Mouse (Mus musculus) limb, embryonic 10.5 days (tissue): ENCODE measurements around the gene Spred1. TPM values are rescaled to one million over a fixed set of nuclear protein-coding genes. Genes with fewer than 3 reads are reported as not detected.

Experiments used
- DNase-seq: peaks from one replicate; pipeline ENCODE4 v3.0.0-alpha.2; 2017; ENCODE audit warnings: low spot score
- H3K27ac ChIP-seq: fragments of 300-500 bp; sonication (generic); 2 replicates; pipeline ENCODE4 v1.5.1; 2016; ENCODE audit warnings: mild to moderate bottlenecking
- H3K27me3 ChIP-seq: fragments of 300-500 bp; sonication (generic); 2 replicates; pipeline ENCODE4 v1.6.1; 2016; ENCODE audit warnings: low read depth, mild to moderate bottlenecking; ENCODE audit not compliant: poor library complexity, severe bottlenecking
- H3K36me3 ChIP-seq: fragments of 300-500 bp; sonication (generic); 2 replicates; pipeline ENCODE4 v1.6.1; 2016; ENCODE audit warnings: mild to moderate bottlenecking, moderate library complexity
- H3K4me1 ChIP-seq: fragments of 300-500 bp; sonication (generic); 2 replicates; pipeline ENCODE4 v1.6.1; 2016
- H3K4me3 ChIP-seq: fragments of 300-500 bp; sonication (generic); 2 replicates; pipeline ENCODE4 v1.5.1; 2016; ENCODE audit warnings: mild to moderate bottlenecking, moderate library complexity
- H3K9me3 ChIP-seq: fragments of 300-500 bp; sonication (generic); replicated peaks from 2 replicates; pipeline ENCODE4 v1.6.1; 2016; ENCODE audit warnings: mild to moderate bottlenecking
- WGBS: fragments of 180-500 bp; shearing (Covaris S2); methylation state at CpG from one replicate; pipeline ENCODE4 v1.1.7; 2016; 5-methylcytosine and 5-hydroxymethylcytosine counted together
- microRNA counts: library from miRNA; unstranded; fragments of <30 nt; microRNA quantifications from one replicate; lab custom pipeline; 2017
- microRNA-seq: library from miRNA; unstranded; fragments of <30 nt; microRNA quantifications from one replicate; pipeline ENCODE4, GENCODE M21; 2017
- polyA plus RNA-seq: library from polyadenylated mRNA; unstranded; fragments of >200 nt; fragmentation: Nextera tagmentation; extraction: Ambion mirVana; gene quantifications from 2 replicates; pipeline ENCODE4 v1.2.1, GENCODE M21; 2016

Gene Spred1
- polyA plus RNA-seq, 1 experiment from 2014 or later = 17.1 TPM

DNA sequence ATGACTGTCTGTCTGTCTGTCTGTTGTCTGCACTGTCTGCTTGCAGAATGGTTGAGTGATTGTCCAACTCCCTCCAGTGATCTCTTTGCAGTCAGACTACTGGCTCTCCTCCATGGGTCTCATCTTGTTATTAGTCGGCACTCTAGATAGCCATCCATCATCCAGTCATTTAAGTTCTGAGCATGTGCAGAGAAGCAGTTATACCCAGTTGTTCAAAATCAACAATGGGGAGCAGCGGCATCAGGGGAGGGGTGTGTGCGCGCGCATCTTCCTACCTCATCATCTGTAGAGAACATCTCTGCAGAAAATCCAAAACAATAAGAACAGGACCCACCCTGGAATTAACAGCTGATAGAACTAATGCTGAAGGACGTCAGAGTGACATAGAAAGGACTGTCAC is 83.9 kb downstream of the Spred1 start:
- H3K27ac ChIP-seq = no peak overlapping the region
- no peaks in the 10 kb centered on the region for H3K27me3 ChIP-seq
- H3K4me1 ChIP-seq = peaks cover 7% of the 10 kb centered on the region
- H3K9me3 ChIP-seq = no peaks in the 10 kb centered on the region
- H3K4me3 ChIP-seq = no peak overlapping the region
- WGBS = 85% methylated on average over 6 of the region's 6 CpGs
- DNase-seq = no peak
- no peaks in the 10 kb centered on the region for H3K36me3 ChIP-seq

DNA sequence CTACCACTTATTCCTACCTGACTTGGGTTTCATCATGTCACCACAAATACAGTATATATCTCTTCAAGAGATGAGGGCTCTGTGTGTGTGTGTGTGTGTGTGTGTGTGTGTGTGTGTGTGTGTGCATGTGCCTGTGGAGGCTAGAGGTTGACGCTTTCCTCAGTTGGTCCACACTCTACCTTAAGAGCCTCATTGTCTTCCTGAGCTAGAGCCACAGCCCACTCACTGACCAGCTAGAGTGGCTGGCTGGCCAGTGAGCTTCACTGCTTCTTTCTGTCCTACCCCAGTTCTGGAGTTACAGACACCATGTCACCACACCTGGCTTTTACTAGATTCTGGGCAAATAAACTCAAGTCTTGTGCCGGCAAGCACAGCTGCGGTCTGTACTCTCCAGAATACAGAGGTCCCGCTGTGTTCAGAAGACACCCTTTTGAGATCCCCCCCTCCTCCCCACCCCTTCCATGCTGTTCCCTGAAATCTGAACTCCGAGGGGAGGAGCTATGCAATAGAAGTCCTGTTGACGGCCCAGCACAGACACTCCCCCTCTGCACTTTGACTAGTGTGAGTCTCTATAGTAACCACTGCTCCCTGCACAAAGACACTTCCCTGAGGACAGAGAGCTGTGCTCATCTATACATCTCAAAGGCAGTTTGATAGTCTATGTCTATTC is 89.4 kb downstream of the Spred1 start:
- H3K36me3 ChIP-seq = no peaks in the 10 kb centered on the region
- H3K27me3 ChIP-seq = no peaks in the 10 kb centered on the region
- H3K4me1 ChIP-seq = peaks cover 13% of the 10 kb centered on the region
- H3K9me3 ChIP-seq = no peaks in the 10 kb centered on the region
- H3K4me3 ChIP-seq = peak overlapping the region; percentile 11; the same call in 1 of the 2 replicates
- peak; percentile 55 for DNase-seq
- WGBS = 6% methylated on average over 6 of the region's 6 CpGs
- H3K27ac ChIP-seq = 0 out of 2 replicates have a peak overlapping the region, but pooled peaks have one; percentile 42

DNA sequence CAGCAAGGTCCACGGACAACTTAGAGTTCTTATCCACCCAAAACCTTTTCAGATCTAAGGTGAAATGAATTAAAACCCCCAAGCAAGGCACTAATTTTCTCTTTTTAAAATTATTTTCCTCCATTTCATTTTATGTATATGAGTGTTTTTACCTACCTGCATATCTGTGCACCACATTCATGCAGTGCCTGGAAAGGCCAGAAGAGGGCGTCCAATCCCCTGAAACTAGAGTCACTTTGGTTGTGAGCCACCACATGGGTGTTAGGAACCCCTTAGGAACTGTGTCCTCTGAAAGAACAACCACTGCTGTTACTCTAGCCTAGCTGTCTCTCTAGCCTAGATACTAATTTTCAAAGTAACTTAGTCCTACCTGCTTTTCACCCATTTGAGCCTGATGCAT is 95.0 kb downstream of the Spred1 start:
- Histone ChIP-seq H3K4me3 (no peak overlapping the region), H3K9me3 (no peaks in the 10 kb centered on the region), H3K4me1 (peaks cover 11% of the 10 kb centered on the region), H3K27me3 (no peaks in the 10 kb centered on the region), H3K36me3 (no peaks in the 10 kb centered on the region), H3K27ac (no peak overlapping the region)
- WGBS = 60% methylated on average over 2 of the region's 2 CpGs
- DNase-seq = no peak

DNA sequence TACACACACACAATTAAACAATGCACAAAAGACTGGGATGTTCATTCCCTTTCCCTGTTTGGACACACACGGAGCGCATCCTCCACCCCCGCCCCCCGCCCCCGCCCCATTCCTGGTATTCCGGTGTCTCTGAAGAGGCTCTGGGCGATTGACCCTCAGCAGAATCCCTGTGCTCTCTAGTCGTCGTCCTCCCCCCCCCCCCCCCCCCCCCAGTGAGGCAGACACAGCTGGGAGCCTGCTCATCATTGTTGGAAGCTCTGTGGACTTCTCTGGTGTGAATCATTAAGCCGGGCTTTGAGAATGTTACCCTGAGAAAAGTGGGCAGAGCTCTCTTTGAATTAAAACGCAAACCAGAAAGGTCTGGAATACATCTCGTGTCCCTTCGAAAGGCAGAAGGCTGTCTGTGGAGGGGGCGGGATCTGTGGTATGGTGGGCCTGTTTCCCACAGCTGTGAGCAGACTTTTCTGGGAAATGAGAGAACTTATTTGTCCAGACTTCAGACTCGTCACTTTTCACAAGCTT is 96.6 kb downstream of the Spred1 start:
- peak overlapping the region; percentile 11; the same call in 1 of the 2 replicates for H3K4me3 ChIP-seq
- no peak for DNase-seq
- no peak overlapping the region for H3K27ac ChIP-seq
- peaks cover 8% of the 10 kb centered on the region for H3K4me1 ChIP-seq
- H3K27me3 ChIP-seq = no peaks in the 10 kb centered on the region
- no peaks in the 10 kb centered on the region for H3K36me3 ChIP-seq
- no peaks in the 10 kb centered on the region for H3K9me3 ChIP-seq
- WGBS = 13% methylated on average over 15 of the region's 15 CpGs

DNA sequence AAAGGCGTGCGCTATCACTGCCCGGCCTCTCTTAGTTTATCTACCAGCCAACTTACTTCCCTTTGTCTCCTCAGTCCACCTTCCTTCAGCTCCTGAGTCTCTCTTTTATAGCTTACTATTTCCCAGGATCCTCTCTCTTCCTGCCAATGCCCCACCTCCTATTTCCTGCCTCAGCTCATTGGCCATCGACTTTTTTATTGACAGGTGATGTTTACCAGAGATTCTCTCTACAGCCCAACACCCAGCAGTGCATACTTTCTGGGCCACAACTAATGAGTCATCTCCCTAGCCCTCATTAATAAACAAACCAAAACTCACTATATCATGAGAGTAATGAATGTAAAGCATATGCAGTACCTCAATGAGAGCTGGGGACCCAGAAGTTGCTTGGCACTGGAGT is 98.4 kb downstream of the Spred1 start:
- Histone ChIP-seq H3K4me3 (no peak overlapping the region), H3K9me3 (no peaks in the 10 kb centered on the region), H3K4me1 (peaks cover 8% of the 10 kb centered on the region), H3K36me3 (no peaks in the 10 kb centered on the region), H3K27me3 (no peaks in the 10 kb centered on the region), H3K27ac (no peak overlapping the region)
- 93% methylated on average over 4 of the region's 4 CpGs for WGBS
- no peak for DNase-seq

DNA sequence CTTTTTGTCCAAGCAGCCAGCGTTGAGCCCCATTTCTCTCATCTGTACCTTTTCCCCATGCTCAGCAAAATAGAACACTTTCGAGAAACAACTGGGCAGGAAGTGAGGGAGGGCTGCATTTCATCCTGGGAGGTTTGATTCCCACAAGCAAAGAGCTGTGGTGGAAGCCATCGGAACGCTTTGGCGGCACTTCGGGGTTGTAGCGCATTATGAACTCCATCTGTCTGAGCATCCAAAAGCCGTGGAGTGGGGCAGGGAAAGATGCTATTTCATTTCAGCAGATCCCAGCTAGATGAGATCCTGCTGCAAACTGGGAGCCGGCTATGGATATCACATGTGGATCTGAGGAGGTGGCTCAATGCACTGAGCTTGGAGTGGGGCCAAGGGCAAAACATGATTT is 101.5 kb downstream of the Spred1 start:
- H3K4me1 ChIP-seq = peaks cover 6% of the 10 kb centered on the region
- DNase-seq = no peak
- no peaks in the 10 kb centered on the region for H3K36me3 ChIP-seq
- H3K27ac ChIP-seq = no peak overlapping the region
- WGBS = 89% methylated on average over 9 of the region's 9 CpGs
- H3K27me3 ChIP-seq = no peaks in the 10 kb centered on the region
- H3K9me3 ChIP-seq = no peaks in the 10 kb centered on the region
- no peak overlapping the region for H3K4me3 ChIP-seq

DNA sequence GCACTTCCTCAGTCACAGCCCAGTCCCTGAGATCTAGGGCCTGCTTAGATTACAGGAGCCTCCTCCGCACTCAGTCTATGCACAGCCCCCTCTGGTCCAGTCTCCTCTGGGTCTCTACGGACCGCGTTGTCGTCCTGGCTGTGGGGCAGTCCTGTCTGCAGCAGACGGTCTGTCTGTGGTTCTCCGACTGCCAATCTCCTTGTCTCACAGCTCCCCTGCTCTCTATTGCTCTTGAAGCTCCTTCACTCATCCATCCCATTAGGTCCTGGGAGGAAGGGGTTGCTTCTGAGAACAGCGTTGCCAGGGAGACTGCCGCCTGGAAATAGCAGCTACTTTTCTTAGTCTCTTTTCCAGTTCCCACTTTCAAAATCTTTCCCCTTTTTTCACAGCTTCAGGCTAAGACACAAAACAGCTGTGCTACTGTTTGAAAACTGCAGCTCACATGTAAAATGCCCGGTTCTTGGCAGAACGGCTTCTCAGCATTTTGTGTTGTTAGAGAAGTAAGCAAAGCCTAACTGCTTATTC is 107.5 kb downstream of the Spred1 start:
- 76% methylated on average over 11 of the region's 11 CpGs for WGBS

DNA sequence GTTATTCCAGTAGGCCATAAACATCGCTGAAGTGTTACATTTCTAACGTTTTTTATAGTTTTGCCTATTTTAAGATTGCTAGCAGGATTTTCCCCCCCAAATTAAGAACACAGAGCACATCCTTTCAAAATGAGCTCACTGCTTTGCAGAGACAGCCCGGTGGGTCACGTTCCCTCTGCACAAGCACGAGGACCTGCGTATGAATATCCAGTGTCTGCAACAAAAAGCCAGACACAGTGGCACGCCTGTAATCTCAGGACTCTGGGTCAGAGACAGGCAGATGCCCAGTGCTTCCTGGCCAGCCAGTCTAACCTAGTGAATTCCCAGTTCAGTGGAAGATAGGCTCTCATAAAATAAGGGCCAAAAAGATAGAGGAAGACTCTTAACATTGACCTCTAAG is 109.1 kb downstream of the Spred1 start:
- Histone ChIP-seq H3K9me3 (no peaks in the 10 kb centered on the region), H3K27me3 (no peaks in the 10 kb centered on the region), H3K4me1 (no peaks in the 10 kb centered on the region; the same call in 1 of the 2 replicates), H3K36me3 (no peaks in the 10 kb centered on the region), H3K27ac (no peak overlapping the region), H3K4me3 (no peak overlapping the region)
- 92% methylated on average over 7 of the region's 7 CpGs for WGBS
- no peak for DNase-seq

More for the DNA sequence above, 107.5 kb downstream of the Spred1 start:
- no peak for DNase-seq
- H3K4me1 ChIP-seq = no peaks in the 10 kb centered on the region; the same call in 1 of the 2 replicates
- no peak overlapping the region for H3K27ac ChIP-seq
- H3K4me3 ChIP-seq = no peak overlapping the region
- no peaks in the 10 kb centered on the region for H3K9me3 ChIP-seq
- no peaks in the 10 kb centered on the region for H3K36me3 ChIP-seq
- no peaks in the 10 kb centered on the region for H3K27me3 ChIP-seq

DNA sequence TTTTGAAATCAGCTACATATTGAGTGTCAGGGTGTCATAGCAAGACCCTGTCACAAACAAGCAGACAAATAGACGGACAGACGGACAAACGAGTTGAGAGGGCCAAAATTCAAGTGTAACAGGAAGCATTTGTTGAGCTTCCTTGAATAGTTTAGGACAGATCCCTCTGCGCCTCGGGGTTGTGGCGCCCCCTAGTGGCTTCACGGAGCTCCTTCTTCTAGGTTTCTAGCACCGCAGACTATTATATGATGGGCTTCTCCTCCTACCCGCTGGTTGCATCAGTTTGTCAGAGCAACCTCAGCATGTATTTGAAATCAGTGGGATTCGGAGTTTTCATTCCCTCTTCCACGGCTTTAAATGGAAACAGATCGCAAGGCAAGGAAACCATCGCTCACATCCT is 110.1 kb downstream of the Spred1 start:
- peak; percentile 93 for DNase-seq
- H3K9me3 ChIP-seq = no peaks in the 10 kb centered on the region
- no peaks in the 10 kb centered on the region for H3K27me3 ChIP-seq
- H3K36me3 ChIP-seq = no peaks in the 10 kb centered on the region
- WGBS = 8% methylated on average over 13 of the region's 13 CpGs
- no peak overlapping the region for H3K27ac ChIP-seq
- no peak overlapping the region for H3K4me3 ChIP-seq
- no peaks in the 10 kb centered on the region; the same call in 1 of the 2 replicates for H3K4me1 ChIP-seq

MicroRNAs encoded within 50 kb of the gene (microRNA counts, 519-probe panel; counts per million panel counts)
- microRNA mmu-miR-674 (lab: Ali Mortazavi, UCI) = 4,850 counts per million, percentile 85 among the panel's probes with 10 or more counts

Small RNAs within 50 kb of the gene (microRNA-seq; reads per million reads assigned to microRNA genes)
- 1,351 reads per million, percentile 79 among the genes with 10 or more reads in this experiment for gene Mir674

Other genes with a start within 250 kb of the Spred1 start
- gene Tmco5, start 242.7 kb upstream of the Spred1 start, polyA plus RNA-seq = not detected in 2 replicates
- 18.7 and 19.2 TPM in 2 replicates for gene Fam98b, start 128.4 kb downstream of the Spred1 start, polyA plus RNA-seq
- gene Rasgrp1, start 221.6 kb downstream of the Spred1 start, polyA plus RNA-seq = 0.21 and 0.40 TPM in 2 replicates